Mouse (Mus musculus) adrenal gland, adult 2 months (tissue): ENCODE data around the gene Hspa1l. TPM values are rescaled to one million over a fixed set of nuclear protein-coding genes. Genes with fewer than 3 reads are reported as not detected.
A peak's percentile ranks its signal among the peaks of the same experiment; 100 is the strongest.
"Not testable (repeated sequence)": the region's sequence is repeated elsewhere in the genome, so short reads cannot be mapped to it uniquely, and the experiment has no call there.

Source experiments
- DNase-seq: peaks from one replicate; pipeline ENCODE4 v3.0.0; 2021
- polyA plus RNA-seq: library from polyadenylated mRNA; depleted of rRNA; stranded (reverse); fragments of >200 nt; gene quantifications from 2 replicates; pipeline ENCODE4 v1.2.3, GENCODE M21; 2012
- total RNA-seq, 2 experiments: library from RNA; stranded (reverse); gene quantifications; 2 replicates each; pipeline ENCODE4 v1.2.3; 2021

Gene Hspa1l
- total and polyA plus RNA-seq, 3 experiments, result 0.11 to 0.29 (median 0.28) TPM

DNA sequence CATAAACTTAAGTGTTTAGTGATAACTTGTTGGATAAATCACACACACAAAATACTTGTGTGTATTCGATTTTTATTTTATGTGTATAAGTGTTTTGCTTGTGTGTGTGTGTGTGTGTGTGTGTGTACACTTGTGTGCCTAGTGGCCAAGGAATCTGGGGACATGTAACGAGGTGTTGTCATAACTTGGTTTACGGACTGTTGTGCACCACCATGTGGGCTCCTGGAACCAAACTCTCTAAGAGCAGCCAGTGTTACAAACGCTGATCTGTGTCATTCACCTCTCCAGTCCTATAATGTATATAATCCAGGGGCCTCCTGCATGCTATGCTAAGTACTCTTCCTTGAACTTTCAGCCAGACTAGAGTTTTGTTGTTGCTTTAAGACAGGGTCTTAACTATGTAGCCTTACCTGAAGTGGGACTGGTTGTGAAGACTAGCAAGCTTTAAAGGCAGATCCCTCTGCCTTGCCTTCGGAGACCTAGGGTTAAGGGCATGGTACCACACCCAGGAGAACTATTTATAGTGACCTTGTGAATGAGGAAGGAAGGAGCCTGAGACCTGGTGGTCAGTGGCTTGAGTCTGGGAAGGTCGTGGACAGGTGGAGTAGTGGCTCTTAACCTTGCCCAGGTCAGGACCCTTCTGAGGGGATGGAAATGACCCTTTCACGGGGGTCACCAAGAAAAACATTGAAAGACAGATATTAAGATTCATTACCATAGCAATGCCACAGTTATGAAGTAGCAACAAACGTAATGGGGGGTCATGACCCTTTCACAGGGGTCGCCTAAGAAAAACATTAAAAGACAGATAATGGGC, 30.7 kb downstream of the Hspa1l start:
- no peak for DNase-seq

DNA sequence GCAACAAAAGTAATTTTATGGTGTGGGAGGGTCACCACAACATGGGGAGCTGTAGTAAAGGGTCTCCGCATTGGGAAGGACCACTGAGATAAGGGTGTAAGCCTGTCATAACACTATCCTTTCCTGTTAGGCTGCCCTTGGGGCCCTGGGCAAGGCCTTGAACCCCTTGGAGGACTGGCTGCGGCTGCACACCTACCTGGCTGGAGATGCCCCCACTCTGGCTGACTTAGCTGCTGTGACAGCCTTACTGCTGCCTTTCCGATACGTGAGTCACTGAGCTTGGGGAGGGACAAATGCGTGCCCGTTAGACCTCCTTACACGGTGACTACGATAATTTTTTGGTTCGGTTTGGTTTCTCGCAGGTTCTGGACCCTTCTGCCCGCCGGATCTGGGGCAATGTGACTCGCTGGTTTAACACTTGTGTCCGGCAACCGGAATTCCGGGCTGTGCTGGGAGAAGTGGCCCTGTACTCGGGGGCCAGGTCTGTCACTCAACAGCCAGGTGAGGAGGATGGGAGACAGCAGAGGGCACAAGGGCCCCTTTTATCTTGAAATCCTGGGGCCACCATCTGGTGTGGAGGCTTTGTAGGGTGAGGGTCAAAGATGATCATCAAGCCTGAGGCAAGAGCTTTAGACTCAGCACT, 31.7 kb downstream of the Hspa1l start:
- no peak for DNase-seq

DNA sequence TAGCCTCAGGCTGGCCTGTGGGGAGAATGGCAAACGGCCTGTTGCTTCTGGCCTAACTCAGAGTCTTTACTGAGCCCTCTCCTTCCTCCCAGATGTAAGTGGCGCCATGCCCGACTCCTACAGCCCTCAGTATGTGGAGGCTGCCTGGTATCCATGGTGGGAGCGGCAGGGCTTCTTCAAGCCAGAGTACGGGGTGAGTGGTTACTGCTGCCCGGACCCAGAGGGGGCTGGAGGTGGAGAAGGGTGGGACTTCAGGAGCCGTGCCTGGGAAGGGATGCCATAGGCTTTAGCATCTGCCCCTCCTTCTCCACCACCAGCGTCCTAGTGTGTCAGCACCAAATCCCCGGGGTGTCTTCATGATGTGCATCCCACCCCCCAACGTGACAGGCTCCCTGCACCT, 32.7 kb downstream of the Hspa1l start:
- DNase-seq, result no peak

DNA sequence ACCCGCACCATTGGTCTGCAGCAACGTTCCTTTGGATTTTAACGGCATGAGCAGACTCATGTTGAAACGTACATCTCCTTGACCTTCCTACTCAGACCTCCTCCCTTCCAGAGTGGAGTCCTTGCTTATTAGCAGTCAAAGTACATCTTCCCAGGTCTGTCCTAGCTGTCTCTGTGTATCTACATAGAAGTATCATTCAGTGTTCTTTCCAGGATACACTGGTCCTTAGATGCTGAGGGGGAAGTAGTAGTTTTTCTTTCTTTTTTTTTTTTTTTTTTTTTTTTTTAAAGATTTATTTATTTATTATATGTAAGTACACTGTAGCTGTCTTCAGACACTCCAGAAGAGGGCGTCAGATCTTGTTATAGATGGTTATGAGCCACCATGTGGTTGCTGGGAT, 33.4 kb downstream of the Hspa1l start:
- not testable (repeated sequence) for DNase-seq

DNA sequence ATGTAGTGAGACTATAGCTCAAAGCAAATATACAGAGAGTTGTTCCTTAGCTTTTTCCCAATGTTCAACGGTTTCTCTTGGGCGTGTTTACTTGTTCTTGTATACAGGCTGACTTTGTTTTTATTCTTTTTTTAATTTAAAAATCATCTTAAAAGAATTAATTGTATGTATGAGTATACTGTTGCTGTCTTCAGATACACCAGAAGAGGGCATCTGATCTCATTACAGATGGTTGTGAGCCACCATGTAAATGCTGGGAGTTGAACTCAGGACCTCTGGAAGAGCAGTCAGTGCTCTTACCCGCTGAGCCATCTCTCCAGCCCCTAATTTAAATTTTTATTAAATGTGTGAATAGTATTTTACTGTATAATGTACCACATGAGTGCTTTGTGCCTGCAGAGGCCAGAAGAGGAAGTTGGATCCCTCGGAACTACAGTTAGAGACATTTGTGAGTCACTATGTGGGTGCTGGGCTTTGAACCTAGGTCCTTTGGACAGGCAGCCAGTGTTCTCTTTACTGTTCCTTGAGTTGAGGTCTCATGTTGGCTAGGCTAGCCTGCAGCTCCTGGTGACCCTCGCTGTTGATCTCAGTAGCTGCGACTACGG, 35.0 kb downstream of the Hspa1l start:
- no peak for DNase-seq

DNA sequence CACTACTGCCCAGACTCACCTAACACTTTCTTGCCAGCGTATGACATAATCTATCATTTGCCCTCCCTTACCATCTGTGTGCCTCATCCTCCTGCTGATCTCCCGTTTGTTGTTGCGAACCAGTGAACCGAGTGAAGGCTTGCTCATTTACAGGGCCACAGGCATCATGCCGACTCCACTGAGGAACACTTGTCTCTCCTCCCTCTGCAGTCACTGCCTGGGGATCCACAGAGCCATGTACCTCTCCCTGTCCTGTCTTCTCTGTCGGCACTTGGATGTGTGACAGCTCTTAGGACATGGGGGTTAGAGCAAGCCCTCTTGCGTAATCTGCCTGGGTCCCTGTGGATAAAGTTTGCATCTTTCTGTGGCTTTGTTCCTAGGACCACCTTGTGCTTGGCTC, 37.1 kb downstream of the Hspa1l start:
- no peak for DNase-seq

DNA sequence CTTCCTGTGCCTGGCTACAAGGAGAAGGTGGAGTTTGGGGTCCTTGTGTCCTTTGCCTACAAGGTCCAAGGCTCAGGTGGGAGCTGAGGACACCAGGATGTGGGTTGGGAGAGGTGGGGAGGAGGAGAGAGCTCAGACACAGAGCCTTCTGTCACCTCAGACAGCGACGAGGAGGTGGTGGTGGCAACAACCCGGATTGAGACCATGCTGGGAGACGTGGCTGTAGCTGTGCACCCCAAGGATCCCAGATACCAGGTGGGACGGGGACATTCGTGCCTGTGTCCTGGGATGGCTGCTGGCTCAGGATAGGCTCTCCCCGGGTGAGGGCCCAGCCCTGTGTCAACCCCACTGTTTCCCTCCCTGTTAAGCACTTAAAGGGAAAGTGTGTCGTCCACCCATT, 38.9 kb downstream of the Hspa1l start:
- DNase-seq, result no peak

DNA sequence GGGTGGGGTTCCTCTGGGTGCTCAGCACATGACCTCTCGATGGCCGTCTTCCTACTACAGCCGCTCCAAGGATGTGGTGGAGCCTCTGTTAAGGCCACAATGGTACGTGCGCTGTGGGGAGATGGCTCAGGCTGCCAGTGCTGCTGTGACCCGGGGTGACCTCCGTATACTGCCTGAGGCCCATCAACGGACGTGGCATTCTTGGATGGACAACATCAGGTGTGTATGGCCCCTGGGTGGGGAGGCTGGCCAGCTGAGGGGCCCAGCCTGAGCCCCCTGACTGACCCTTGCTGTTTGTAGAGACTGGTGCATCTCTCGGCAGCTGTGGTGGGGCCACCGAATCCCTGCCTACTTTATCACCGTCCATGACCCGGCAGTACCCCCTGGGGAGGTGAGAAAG, 39.9 kb downstream of the Hspa1l start:
- DNase-seq, result no peak

DNA sequence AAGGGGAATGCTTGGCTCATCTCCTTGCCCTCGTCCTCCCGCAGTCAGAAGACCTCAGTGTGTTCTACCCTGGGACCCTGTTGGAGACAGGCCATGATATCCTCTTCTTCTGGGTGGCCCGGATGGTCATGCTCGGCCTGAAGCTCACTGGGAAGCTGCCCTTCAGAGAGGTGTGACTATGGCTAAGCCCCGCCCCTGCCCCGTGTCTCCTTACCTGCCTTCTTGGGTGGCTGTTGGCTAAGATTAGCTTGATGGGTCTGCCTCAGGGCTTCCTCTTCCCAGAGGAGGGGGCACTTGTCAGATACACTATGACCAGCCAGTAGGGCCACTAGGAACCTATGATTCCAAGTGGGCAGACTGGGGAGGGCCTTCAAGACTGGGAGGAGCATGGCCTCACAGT, 40.7 kb downstream of the Hspa1l start:
- DNase-seq, result no peak

DNA sequence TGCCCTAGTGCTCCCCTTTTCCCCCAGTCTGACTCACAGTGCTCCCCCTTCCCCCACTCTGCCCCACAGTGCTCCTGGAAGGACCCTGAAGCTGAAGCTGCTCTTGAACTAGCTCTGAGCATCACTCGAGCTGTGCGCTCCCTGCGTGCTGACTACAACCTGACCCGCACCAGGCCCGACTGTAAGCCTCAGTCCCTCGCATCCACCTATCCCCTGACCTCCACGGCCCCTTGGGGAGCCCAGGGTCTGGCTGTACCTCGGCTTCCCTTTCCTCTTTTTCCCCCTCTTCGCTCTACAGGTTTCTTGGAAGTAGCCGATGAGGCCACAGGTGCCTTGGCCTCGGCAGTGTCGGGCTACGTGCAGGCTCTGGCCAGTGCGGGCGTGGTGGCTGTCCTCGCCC, 42.8 kb downstream of the Hspa1l start:
- no peak for DNase-seq

DNA sequence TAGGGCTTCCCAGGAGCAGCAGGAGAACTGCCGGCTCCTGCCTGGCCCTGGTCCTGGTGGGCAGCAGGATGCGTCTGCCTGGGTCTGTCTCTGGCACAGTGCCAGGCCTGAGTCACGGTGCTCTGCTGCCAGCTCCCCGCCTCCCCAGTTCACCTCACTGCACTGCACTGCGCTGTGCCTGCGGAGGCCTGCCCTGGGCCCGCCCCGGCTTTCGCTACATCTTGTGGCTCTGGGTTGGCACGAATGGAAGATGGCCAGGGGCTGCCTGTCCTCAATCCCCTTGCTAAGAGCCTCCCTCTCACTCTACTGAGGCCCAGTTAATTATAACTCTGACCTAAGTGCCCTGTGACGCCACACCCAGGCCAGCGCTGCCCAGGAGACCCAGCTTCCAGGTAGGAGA, 43.9 kb downstream of the Hspa1l start, which contains the start of gene Vwa7:
Vwa7 (plus strand) TSS at position 204 of the 400 bp plus-strand sequence.
- DNase-seq, result peak; percentile 73

DNA sequence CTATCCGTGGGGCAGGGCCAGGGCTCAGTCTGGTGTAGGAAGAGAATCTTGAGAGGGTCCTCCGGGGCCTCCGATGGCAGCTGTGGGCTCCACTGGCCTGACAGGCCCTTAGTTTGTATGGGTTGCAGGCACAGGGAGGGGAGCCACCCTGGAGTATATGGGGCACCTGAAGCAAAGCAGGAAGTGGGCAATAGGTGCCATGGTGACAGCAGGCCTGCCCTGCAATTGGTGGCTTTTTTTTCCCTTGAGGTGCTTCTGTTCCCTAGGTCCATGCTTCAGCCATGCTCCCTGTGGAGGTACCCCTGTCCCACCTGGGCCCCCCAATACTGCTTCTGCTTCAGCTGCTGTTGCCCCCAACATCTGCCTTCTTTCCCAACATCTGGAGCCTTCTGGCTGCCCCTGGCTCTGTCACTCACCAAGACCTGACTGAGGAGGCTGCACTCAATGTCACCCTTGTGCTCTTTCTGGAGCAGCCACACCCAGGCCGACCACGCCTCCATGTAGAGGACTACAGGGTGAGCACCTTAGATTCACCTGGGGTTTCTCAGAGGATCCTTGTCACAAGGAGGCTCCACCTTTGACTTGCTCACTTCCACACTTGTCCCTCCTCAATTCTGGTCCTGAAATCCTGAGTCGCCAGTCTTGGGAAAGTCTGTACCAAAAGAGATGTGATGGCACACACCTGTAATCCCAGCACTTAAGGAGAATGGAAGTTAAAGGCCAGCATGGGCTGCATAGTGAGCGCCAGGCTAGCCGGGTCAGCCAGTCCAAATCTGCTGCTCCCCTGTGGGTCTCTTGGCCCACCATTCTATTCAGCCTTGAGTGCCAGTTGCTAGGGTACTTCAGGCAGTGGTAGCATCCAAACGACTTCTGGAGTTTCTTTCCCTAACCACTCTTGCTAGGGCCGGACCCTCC, 44.5 kb downstream of the Hspa1l start:
- DNase-seq, result no peak

DNA sequence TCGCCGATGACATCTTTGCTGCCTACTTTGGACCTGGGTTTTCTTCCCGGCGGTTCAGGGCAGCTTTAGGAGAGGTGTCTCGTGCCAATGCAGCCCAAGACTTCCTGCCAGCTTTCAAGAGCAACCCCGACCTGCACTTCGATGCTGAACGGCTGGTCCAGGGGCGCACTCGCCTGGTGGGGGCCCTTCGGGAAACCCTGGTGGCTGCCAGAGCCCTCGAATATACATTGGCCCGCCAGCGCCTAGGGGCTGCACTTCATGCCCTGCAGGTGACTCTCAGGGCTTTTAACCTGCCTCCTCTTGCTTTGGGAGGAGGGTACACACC, 45.2 kb downstream of the Hspa1l start:
- DNase-seq, result no peak

DNA sequence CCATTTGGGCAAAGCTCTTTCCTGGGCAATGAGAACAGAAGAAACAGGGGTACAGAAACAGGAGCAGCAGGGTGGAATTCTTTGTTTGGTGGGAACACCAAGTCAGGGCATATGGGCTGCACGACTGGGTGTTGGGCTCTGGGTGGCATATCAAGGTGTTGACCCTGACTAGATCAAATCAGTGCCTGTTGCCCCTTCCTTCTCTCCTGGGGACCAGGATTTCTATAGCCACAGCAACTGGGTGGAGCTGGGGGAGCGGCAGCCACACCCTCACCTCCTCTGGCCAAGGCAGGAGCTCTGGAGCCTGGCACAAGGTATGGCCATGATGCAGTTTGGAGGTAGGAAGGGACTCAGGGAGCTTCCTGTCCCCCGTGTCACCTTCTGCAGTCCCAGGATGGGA, 45.7 kb downstream of the Hspa1l start:
- DNase-seq, result no peak

DNA sequence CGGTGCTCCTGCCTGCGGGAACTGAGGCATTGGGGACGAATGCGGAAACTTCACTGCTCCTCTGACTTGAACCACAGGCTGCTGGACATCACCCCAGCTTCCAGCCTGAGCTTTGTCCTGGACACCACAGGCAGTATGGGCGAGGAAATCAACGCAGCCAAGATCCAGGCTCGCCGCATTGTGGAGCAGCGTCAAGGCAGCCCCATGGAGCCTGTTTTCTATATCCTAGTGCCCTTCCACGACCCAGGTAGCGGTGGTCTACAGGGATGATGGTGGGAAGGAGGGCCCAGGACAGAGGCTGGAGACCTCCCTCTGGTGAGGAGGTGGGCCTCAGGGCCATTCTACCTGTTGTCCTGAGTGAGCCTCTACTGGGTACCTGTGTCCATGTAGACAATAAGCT, 47.4 kb downstream of the Hspa1l start:
- DNase-seq, result no peak

DNA sequence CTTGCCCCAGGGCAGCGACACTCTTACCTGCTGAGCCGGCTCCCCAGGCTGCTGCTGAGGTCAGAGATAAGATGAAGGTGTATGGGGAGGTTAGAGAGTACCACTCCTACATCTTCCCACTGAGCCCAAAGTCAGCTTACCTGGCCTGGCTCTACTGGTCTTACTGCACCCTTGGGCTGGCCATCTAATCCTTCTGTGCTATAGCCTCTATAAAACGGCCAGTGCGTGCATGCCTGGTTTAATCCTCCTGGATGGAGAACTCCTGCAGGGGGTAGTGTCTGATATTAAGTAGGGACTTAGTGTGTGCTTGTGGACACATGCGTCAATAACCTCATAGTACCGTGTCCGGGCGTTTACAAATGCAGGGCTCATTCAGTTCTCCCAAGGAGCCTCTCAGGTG, 48.0 kb downstream of the Hspa1l start:
- no peak for DNase-seq

DNA sequence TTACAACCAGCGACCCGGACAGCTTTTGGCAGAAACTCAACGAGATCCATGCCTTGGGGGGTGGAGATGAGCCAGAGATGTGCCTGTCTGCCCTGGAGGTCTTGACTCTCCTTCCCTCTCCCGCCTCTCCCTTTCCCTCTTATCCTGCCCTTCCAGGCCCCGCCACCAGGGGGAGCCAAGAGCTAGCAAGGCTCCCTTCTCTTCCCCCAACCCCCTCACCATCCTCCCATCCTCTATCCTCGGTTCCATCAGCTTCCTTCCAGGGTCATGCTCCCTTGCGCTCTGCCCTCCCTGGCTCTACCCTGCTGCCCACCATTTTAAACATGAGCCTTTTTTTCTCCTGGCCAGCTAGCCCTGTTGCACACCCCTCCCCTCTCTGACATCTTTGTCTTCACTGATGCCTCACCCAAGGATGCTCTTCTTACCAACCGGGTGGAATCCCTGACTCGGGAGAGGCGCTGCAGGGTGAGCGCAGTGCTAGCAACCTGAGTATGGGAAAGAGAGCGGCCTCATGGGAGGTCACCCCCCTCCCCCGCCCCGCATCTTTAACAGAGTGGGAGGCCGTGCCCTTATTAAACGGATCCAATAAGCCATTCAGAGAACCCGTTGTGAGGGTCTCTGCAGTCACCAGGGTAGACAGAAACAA, 48.8 kb downstream of the Hspa1l start:
- DNase-seq, result peak; percentile 87

DNA sequence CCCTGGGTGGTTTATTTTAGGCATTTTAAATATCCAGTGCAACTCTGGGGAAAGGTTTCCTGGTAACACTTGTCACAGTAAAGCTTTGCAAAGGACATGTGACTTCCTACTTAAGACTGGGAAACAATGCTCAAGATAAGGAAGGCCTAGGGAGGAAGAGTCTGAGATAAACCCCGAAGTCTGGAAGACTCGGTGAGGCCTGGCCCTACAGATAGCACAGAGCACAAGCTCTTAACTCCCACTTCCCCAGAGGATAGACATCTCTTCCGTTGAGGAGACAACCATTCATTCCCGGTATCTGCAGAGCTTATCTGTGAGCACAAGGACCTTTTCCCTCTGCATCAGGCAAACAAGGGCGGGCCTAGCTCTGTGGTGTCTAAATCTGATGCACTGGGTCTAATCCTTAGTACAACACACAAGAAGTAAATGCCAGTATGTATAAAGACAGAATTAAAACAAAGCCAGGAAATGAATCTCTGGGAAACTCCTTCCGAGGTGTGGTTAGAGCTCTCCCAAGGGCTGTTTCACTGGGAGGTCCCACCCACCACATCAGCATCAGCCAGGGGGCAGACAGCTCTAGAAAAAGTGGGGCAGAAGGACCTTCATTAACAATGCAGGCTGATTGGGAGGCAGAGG, 49.5 kb downstream of the Hspa1l start:
- DNase-seq, result no peak

DNA sequence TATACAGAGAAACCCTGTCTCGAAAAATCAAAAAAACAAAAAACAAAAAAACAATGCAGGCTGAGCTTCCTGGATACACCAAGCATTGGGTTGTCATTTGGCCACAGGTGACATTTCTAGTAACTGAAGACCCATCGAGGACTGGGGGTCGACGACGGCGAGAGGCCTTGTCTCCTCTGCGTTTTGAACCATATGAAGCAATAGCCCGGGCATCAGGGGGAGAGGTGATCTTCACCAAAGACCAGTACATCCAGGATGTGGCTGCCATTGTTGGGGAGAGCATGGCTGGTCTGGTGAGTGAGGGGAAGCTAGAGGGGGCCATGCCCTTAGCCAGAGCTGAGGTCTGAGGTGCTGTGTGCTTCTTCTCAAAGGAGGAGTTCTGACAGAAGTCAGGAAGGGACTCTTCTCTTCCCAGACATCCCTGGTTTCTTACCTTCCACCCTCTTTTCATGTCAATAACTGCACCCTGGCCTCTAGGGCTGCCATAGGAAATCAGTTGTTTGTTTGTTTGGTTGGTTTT, 50.1 kb downstream of the Hspa1l start:
- no peak for DNase-seq

DNA sequence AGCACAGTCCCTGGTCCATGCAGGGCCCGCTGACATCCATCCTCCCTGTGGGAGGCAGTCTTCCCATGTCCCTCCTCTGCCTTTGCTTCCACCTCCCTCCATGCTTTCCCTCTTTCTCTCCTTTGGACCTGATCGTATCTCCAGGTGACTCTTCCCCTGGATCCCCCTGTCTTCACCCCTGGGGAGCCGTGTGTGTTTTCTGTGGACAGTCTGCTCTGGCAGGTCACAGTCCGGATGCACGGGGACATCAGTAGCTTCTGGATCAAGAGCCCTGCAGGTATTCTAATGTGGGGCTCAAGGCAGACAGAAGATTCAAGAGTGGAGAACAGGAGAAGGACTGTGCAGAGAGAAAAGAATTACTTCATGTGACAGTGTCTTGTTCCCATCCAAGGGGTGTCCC, 50.7 kb downstream of the Hspa1l start:
- no peak for DNase-seq

DNA sequence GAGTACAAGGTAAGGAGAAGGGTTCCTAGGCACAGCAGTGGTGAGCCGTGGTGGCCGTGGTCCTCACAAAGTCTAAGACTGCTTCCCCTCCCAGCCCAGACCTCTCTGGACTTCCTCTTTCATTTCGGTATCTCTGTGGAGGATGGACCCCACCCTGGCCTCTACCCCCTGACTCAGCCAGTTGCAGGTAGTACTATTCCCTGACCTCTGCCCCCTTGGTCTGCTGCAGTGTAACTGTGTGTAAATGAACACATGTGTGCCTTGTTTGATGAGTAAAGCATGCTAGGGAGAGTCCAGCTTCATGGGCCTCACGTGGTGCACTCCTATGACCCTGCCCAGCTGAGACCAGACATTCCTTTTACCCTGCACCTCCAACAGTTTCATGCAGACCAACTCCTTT, 51.3 kb downstream of the Hspa1l start:
- DNase-seq, result no peak
